Mouse (Mus musculus) right cerebral cortex, postnatal 36 days (tissue): ENCODE measurements around the gene Ccdc88c.

Source experiments
- DNase-seq, 2 experiments: peaks; one replicate each; pipeline ENCODE4 v3.0.0; 2022; ENCODE audit warnings: low spot score in 2 of 2, mixed read lengths in 1 of 2

Gene Ccdc88c

DNA sequence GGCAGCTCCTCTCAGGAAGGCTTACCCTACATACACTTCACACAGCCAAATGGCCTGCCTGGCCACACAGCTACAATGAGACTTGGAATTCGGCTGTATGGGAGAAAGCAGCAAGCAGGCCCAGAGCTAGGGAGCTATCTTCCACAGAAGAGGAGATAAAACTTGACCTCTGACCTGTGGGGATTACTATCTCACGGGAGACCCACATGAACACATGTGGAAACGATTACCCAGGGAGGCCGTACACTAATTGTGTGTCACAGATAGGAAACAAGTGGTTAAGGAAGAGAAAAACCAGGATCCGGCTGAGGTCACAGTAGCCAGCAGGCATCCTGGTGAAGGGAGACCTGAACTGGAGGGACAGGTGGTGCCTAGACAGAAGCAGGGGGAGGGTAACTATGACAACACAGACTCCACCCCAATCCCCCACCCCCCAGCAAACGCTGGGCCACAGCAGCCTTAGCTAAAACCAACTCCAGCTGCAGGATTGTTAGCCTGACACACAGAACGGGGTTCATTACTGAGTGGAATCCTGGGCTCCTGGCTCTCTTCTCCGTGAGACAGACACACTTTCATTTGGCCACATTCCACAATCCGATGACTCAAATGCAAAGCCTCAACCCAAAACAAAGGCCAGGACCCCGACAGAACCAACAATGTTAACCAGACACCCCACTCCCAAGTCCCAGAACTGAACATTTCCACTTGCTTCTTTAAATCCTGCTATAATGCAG lies 30.9 kb downstream of the Ccdc88c start:
- no peak for DNase-seq

DNA sequence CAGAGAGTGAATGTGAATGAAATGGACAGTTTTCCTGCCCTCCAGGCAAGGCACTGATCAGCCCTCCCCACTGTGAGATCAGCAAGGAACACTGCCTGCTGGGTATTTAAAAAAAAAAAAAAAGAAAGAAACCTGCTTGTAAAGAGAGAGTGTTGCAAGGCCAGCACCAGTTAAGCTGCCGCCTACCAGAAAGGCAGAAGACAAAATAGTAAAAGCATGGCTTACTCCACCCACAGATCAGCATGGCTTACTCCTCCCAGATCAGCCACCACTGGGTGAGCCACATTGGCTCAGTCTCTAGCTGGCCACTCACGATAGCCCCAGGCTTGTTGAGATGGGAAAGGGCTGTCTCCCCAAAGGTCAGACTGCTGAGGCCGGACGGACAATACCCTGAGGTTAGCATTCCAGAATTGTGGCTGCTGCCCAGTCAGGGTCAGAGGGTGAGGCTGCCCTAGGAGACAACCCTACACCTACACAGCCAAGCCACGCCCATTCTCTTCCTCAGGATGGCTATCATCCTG lies 32.4 kb downstream of the Ccdc88c start:
- DNase-seq = peak in 1 of 2 experiments; percentile 57

- DNase-seq = no peak
Measured at GRCm38 (mm10) chr12:100995607-100996377, 33.1 kb downstream of the Ccdc88c start.

DNA sequence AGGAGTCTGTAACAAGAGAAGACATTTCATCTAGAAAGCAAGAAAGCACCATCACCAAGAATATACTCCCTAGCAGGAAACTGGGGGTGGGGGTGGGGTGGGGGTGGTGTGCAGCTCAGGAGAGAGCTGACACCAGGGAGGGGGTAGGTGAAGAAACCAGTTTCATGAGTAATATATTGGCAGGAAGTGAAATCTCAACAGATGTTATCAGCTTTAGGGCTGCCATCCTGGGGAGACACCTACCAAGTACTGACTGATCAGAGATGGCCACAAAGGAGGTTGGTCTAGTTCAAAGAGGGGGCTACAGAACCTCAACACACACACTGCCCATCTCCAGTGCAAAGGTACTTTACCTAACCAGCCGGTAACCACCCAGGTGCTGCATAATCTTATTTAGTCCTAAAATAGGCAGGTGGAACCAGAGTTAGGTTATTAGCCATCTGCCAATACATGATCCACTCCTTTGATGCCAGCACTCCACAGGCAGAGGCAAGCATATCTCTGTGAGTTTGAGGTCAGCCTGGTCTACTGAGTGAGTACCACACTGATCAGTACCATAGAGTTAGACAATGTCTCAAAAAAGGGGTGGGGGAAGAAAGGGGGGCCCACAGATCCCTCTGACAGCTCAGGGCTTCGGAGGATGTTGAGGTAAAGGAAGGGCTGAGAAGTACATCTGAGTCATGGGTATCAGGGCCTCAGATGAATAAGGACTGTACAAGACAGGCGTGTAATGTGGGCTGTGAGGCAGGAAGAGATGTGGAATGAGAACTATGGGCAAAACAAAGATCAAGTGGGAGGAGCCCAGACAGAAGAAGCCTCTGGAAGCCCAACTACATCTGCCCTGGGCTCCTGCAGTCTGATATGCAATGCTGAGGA lies 34.5 kb downstream of the Ccdc88c start:
- no peak for DNase-seq

DNA sequence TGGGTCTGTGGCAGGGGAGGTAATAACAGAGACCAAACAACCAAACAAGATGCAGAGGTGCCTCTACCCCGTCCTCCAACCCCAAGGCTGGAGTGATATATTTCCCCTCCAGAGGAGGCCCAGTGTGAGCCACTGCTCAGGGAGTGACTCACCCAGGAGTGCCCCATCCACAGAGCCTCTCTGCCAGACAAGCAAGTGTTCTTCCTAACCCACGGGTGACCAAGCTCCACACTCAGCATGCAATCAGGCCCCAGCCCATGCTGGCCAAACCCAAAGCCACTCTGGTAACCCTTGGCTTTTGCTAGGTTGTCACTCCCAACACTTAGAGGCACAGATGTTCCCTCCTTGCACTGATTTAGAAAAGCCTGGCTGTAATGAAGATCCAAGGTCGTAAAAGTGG lies 35.7 kb downstream of the Ccdc88c start:
- no peak for DNase-seq

DNA sequence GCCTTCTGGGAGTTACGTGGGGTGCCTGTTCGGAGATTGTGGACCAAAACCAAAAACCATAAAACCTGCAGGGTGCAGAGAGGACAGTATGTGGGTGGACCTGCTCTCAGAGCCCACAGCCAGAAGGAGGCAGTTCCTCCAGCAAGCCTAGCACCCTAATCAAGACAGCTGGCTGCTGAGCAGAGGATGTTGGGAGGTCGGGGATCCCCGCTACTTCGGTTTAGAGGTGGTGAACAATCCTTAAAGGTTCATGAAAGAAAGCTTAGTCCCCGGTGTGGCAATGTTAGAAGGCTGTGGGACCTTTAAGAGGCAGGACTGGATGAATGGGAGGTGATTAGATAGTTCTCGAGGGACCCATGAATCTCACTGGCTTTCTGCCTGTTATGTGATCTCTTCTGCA lies 36.4 kb downstream of the Ccdc88c start:
- no peak for DNase-seq

GRCm38 (mm10) chr12:100991119-100991518 lies 37.7 kb downstream of the Ccdc88c start:
- no peak for DNase-seq

DNA sequence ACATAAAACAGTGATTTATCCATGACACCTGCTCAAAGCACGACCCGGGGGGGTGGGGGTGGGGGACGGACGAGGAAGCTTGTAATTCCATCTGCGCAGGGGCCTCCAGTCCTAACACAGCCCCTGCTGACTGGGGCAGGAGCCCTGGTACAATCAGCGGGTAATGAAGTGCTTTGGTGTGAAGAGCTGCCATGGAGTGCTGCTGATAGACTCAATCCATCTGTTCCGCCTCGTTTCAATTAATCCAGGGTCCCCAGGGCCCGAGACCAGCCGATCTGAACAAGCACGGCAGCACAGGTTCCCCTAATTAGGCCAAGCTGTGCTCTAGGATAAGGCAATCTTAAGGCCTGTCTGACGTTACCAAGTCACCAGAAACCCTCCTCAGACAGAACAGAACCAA lies 38.6 kb downstream of the Ccdc88c start:
- no peak for DNase-seq

DNA sequence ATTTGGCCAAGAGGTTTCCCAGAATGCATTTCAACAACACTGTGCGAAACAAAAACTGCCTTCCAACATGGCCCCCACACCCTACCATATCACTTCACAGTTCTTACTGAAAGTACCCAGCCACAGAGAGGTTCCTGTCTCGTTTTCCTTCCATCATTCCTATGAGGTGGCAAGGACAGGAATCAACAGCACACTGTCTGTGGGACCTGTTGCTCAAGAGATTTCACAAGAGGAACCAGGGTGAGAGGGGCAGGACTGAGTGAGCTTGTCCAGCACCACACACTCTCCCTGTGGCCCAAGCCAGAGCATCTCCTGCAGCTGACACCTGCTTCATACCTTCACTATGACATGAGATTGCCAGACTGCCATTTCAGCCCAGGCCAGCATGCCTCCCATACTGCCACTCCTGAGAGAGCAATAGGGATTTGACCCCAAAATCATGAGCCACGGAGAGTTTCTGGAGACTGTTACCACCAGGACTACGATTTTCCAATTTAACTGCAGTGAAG lies 39.0 kb downstream of the Ccdc88c start:
- DNase-seq = no peak

DNA sequence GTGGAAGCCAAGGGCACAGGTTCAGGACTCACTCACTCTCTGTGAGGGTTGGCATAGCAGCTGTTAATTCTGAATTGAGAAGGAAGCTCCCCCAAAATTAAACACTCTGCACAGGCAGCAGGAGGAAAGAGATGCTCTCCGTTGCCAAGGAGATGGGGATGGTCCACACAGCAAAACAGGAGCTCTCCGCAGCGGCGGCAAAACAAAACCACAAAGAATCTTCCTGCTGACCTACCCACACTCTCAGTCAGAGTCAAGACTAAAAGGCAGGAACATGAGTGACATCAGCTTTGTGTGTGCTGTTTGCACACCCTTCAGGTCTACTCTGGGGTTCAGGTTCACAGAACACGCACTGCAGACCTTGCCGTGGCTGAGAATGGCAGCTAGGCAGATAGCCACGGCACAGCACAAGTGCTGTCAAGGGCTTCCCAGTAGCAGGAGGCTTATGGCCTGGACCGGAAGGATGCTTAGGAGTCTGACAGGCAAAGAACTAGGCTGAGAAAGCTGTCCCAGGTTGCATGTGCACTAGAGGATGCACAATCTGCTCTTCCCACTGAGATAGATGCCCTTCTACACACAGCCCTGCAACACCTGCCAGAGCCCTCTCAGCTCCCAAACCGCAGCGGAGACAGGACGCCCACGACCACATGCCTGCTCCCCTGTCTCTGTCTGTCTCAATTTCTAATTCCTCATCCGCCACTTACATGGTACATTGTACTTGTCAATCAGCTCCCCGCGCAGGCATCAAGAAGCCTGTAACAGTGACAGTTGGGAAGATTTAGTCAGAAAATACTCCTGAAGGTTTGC lies 40.3 kb downstream of the Ccdc88c start:
- DNase-seq = peak; percentile 61 to 75

GRCm38 (mm10) chr12:100986423-100986822 lies 42.4 kb downstream of the Ccdc88c start:
- DNase-seq = no peak

DNA sequence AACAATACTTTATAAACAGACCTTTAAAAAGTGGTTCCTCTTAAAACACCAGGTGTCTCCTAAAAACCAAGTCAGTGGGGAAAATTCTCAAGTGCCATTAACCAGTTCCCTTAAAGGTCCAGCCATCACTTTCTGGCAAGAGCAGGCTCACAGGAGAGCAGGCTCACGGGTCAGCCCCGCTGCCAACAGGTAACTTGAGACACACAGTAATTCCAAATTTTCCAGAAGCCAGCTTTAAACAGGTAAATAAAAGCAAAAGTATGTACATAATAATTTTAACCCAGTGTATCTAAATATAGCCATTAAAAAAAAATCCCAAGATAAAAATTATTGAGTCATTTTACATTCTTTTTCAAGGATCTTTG lies 43.1 kb downstream of the Ccdc88c start:
- no peak for DNase-seq

- no peak for DNase-seq
Measured at GRCm38 (mm10) chr12:100985050-100985792, 43.6 kb downstream of the Ccdc88c start.

GRCm38 (mm10) chr12:100983565-100983964 lies 45.3 kb downstream of the Ccdc88c start:
- no peak for DNase-seq

- DNase-seq = no peak
Measured at GRCm38 (mm10) chr12:100982217-100982616, 46.6 kb downstream of the Ccdc88c start.

DNA sequence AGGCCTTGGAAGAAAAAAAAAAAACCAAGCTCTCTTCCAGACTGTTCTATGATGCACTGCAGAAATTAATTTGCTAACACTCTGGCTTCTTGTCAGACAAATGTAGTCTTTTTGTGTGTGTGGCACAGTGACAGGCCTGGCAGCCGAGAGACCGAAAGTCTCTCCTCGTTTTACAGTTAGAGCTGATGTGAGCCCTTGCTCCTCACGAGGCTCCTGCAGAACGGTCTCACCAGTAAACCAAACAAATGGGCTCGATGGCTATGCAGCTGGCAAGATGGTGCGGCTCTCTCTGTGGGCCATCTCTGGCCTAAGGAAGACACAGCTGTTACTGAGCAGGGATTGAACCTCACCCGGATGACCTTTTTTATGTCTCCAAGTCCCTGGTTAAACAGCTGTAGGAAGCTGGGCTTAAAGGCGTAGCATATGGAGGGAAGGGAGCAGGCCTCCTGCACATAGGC lies 48.3 kb downstream of the Ccdc88c start:
- DNase-seq = no peak

GRCm38 (mm10) chr12:100979616-100980015 lies 49.2 kb downstream of the Ccdc88c start:
- DNase-seq = no peak

GRCm38 (mm10) chr12:100977958-100978725 lies 50.7 kb downstream of the Ccdc88c start:
- DNase-seq = no peak

- no peak for DNase-seq
Measured at GRCm38 (mm10) chr12:100977551-100977950, 51.3 kb downstream of the Ccdc88c start.
